Mouse (Mus musculus) bone marrow, adult 2 months (tissue): ENCODE results near the gene Il10. TPM values are rescaled to one million over a fixed set of nuclear protein-coding genes. Genes with fewer than 3 reads are reported as not detected.
A peak's percentile ranks its signal among the peaks of the same experiment; 100 is the strongest.

ENCODE experiments used
- H3K27ac ChIP-seq: fragments of 200-500 bp; 2 replicates; pipeline ENCODE4 v1.5.1; 2012; ENCODE audit warnings: low read depth, mild to moderate bottlenecking, control low read depth, inconsistent platforms, low read length; ENCODE audit not compliant: control insufficient read depth, poor library complexity, insufficient read depth
- H3K4me1 ChIP-seq: fragments of 200-500 bp; 2 replicates; pipeline ENCODE4 v1.6.1; 2011; ENCODE audit warnings: low read length; ENCODE audit not compliant: control insufficient read depth, insufficient read depth
- H3K4me3 ChIP-seq: fragments of 200-500 bp; replicated peaks from 2 replicates; pipeline ENCODE3; 2011; ENCODE audit warnings: mild to moderate bottlenecking, low read depth, low read length, control low read depth; ENCODE audit not compliant: control insufficient read depth
- CTCF ChIP-seq: fragments of 200-500 bp; IDR thresholded peaks from 2 replicates; pipeline ENCODE4 v1.5.1; 2011; ENCODE audit warnings: low read length, control low read depth; ENCODE audit not compliant: control insufficient read depth, insufficient read depth
- POLR2A ChIP-seq: fragments of 200-500 bp; IDR thresholded peaks from 2 replicates; pipeline ENCODE4 v1.6.1; 2011; ENCODE audit warnings: low read depth, mild to moderate bottlenecking, control low read depth, low read length, borderline replicate concordance; ENCODE audit not compliant: control insufficient read depth
- WGBS: fragments of 180-500 bp; shearing (Covaris S2); methylation state at CpG from one replicate; pipeline ENCODE4 v1.1.7; 2018; 5-methylcytosine and 5-hydroxymethylcytosine counted together
- polyA plus RNA-seq: library from polyadenylated mRNA; stranded (reverse); fragments of >200 nt; gene quantifications from 2 replicates; pipeline ENCODE4 v1.2.4, GENCODE M21; 2011; ENCODE audit warnings: low replicate concordance; ENCODE audit not compliant: missing spikeins, insufficient read depth, insufficient read length

Gene Il10
- polyA plus RNA-seq, 1 experiment, result 1.1 TPM

DNA sequence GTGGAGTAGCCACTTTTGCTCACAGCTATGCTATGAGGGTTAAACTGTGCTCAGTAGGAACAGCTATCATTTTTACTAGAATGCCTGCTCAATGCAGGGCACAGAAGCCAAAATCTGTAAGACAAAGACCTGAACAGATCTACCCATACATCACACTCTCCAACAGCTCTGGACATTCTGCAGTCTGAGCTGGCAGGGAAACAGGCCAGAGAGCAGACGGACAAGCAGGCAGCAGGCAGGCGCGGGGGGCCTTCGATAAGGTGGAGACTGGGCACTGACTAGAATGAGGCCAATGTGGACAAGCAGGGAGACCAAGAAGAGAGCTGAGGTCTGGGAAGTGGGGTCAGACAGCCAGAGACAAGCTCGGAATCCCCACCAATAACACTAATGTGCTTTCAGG is 40.2 kb downstream of the Il10 start:
- 89% methylated on average over 5 of the region's 5 CpGs for WGBS
- TF ChIP-seq POLR2A (no peak), CTCF (no peak)
- Histone ChIP-seq H3K27ac (no peak overlapping the region), H3K4me1 (no peaks in the 10 kb centered on the region; the same call in 1 of the 2 replicates), H3K4me3 (no peak overlapping the region)

DNA sequence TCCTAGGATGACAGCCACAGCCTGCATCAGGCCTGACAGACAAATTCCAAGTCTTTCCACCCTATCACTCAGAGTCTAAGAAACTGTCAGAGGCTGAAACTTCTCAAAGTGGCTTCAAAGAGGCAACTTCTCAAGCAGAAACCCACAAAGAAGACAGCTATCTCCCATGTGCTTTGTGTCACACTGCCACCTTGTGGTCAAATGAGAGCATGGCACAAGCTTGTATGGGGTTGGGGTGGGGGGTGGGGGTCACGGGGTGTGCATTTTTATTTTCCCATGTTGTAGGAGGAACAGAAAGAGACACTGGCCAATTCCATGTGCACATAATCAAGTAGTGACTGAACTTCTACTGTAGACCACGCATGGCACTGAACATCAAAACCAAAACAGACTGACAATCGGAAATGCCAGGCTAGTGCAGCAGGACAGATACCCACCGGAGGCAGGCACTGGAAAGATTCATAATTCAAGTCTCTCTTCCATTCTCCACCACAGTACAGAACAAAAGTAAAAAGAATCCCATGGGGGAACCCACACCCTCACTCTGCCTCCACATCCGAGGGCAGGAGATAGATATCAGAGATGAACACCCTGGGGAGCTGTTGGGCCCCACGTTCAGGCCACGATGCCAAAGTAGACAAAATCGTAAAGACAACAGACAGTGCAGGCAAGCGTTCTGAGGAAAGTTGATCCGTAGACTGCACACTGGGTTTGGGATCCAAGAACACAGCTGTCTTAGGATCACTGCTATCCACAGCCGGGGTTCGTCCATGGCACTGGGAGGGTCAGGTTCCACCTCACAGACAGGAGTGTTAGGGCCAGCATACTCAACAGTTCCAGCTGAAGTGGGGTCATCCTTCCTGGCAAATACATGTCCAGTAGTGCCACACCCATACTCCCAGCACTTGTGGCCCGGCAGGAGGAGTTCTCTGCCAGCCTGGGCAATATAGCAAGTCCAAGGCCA is 40.9 kb downstream of the Il10 start:
- H3K4me1 ChIP-seq, result no peaks in the 10 kb centered on the region; the same call in 1 of the 2 replicates
- 39% methylated on average over 13 of the region's 13 CpGs for WGBS
- no peak overlapping the region for H3K27ac ChIP-seq
- TF ChIP-seq CTCF (peak; percentile 44), POLR2A (no peak)
- no peak overlapping the region for H3K4me3 ChIP-seq

DNA sequence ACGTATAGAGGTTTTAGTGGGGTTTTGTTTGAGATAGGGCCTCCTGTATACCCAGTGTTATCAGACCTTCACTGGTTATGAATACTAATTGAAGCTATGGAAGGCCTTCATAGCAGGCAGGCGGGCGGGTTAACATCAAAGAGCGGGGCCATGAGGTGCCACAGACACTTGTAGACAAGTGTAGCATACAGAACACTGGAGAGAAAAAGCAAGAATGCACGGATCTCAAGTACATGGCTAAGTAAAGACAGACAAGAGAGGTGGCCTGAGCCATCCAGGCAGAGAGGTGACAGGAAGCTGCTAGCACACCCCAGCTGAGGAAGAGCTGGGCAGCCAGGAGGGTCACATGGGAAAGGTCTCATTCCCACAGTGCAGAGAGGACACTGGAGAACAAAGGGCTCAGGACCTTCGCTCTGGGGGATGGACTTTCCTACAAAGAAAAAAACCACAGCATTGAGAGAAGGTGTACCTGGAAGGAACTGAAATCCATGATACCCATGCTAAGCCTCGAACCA is 42.2 kb downstream of the Il10 start:
- no peak overlapping the region for H3K4me3 ChIP-seq
- 70% methylated on average over 7 of the region's 7 CpGs for WGBS
- H3K4me1 ChIP-seq, result no peaks in the 10 kb centered on the region; the same call in 1 of the 2 replicates
- TF ChIP-seq CTCF (no peak), POLR2A (no peak)
- no peak overlapping the region for H3K27ac ChIP-seq

DNA sequence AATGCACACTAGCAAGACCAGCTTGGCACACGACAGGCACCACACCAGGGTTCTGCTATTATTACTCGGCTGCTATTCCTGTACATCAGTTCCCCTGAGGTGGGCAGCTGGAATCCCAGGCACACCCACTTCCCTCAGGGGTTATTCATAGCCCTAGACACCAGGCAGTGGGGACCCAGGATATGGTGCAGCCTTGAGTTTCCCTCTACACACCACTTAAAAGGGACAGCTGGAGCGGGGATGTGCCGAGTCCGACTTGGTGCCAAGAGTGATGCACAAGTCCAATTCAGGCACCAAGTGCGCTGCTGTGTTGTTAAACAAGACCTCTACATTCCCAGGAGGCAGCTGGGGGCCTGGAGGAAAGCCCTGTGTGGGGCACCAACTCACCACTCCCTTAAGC is 43.2 kb downstream of the Il10 start:
- TF ChIP-seq CTCF (no peak), POLR2A (no peak)
- no peak overlapping the region for H3K27ac ChIP-seq
- no peaks in the 10 kb centered on the region; the same call in none of the 2 replicates for H3K4me1 ChIP-seq
- no peak overlapping the region for H3K4me3 ChIP-seq
- 73% methylated on average over 6 of the region's 6 CpGs for WGBS

DNA sequence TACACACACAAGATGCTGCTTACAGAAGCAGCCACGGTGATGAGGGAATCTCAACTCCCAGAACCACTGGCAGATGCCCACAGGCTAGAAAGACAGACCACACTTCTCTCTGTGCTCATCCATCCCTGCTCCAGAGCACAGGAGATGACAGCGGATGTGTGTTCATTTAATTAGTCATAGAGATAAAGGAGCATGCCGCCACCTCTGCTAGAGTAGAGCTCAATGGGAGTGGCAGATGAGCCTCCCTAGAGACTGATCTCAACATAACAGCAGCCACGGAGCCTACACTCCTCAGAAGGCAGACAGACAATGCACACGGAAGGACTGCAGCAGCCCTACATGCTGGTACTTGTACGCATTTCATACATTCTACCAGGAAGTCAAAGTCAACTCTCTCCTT is 44.6 kb downstream of the Il10 start:
- TF ChIP-seq POLR2A (no peak), CTCF (no peak)
- WGBS, result 68% methylated on average over 6 of the region's 6 CpGs
- Histone ChIP-seq H3K4me1 (no peaks in the 10 kb centered on the region; the same call in none of the 2 replicates), H3K4me3 (no peak overlapping the region), H3K27ac (no peak overlapping the region)

DNA sequence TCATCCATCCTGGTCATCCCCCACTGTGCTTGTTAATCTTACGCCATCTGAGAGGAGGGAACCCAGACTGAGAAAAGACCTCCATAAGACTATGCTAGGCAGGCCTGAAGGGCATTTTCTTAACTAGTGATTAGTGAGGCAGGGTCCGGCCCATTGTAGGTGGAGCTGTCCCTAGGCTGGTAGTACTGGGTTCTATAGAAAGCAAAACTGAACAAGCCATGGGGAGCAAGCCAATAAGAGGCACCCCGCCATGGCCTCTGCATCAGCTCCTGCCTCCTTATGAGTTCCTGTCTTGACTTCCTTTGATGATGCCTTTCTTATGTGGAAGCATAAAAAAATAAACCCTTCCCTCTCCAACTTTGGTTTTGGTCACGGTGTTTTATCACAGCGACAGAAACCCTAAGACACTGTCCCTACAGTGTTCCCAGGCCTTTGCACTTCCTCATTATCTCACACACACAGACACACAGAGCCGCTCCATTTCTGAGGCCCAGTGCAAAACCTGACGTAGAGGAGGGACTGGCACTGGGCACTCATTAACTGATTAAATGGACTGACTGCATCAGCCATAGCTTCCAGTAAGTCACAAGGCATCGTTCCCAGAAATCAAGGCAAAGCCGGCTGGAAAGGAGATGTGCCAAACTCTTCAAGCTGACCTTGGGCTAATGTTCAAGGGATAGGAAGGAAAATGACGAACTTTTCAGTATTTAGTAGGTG is 48.5 kb downstream of the Il10 start:
- Histone ChIP-seq H3K4me1 (peaks cover 1% of the 10 kb centered on the region), H3K27ac (no peak overlapping the region), H3K4me3 (no peak overlapping the region)
- TF ChIP-seq CTCF (no peak), POLR2A (no peak)
- 45% methylated on average over 10 of the region's 10 CpGs for WGBS

DNA sequence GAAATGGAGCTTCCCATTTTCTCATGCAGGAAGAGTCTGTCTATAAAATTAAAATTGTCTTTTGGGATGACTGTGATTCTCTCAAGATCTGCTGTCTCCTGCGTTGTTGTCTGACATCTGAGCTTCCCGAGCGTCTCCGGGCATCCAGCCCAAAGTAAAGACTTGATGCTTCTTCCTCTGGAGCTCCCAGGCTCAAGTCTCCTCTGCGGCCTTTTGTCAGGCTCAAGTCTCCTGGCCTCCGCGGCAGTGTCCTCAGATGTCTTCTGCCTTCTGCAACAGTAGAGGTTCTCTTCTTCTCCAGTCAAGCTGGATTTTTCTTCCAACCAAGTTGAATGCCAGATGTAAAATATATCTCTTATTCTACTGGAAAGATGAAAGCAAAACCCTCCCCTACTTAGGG is 49.4 kb downstream of the Il10 start:
- TF ChIP-seq POLR2A, result no peak
- TF ChIP-seq CTCF, result no peak
- Histone ChIP-seq H3K27ac (no peak overlapping the region), H3K4me1 (peaks cover 1% of the 10 kb centered on the region), H3K4me3 (no peak overlapping the region)
- WGBS, result 87% methylated on average over 7 of the region's 7 CpGs

DNA sequence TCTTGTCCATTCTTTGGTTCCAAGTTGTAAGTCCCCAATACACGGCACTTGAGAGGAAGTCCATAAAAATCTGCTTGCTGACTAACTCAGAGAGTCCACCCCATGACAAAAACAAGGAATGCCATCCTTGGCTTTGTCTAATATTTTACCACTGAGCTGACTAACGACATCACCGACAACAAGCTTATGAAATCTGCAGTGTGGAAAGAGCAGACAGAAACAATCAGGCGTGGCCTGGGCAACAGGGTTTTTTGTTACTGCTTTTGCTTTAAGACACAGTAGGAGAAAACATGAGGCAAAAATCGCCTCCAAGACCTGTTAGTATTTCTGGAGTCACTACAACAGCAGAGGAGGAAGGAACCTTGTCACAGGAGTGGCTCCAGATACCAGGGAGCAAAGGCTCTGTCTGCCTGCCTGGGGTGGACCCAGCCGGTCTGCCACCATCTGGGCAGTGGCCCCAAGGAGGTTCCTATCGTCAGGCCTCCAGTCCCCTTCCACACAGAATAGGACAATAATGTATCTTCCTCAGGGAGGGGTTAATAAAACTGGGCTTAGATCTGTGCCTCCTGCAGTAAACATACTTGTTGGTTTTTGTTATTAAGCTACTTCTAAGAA is 52.8 kb downstream of the Il10 start:
- Histone ChIP-seq H3K27ac (no peak overlapping the region; the same call in 1 of the 2 replicates), H3K4me3 (no peak overlapping the region), H3K4me1 (peaks cover 5% of the 10 kb centered on the region; the same call in 1 of the 2 replicates)
- WGBS, result 43% methylated on average over 7 of the region's 7 CpGs
- no peak for TF ChIP-seq POLR2A
- no peak for TF ChIP-seq CTCF
